Mouse (Mus musculus): ENCODE data around the gene Rcc1l. TPM values are rescaled to one million over a fixed set of nuclear protein-coding genes. Genes with fewer than 3 reads are reported as not detected.
A peak's percentile ranks its signal among the peaks of the same experiment; 100 is the strongest.

The Rcc1l gene
- polyA plus RNA-seq, 1 experiment = 18.0 TPM

DNA sequence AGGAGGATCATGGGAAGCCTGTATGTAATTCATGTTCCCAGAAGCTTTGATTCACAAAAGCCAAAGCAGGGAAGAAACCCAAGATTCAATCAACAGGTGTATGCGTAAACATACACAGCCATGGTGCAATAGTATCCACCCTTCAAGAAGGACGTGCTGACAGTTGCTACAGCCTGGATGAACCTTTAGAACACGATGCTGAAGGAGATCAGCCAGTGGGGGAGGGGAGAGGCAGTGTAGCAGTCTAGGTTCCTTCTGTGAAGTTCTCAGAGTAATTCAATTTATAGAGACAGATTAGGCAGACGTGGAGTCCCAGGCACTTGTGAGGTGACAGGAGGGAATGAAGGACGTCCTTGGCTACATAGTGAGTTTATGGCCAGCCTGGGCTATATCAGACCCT, 61.6 kb downstream of the Rcc1l start:
- no peaks in the 10 kb centered on the region for H3K4me1 ChIP-seq (replicated peaks; ENCODE audit: control insufficient read depth, insufficient read depth, low read length)
- H3K27me3 ChIP-seq (ENCODE audit: control insufficient read depth, insufficient read depth, low read length) = no peaks in the 10 kb centered on the region
- DNase-seq = no peak
- H3K27ac ChIP-seq (ENCODE audit: control insufficient read depth, insufficient read depth, low read length) = no peak overlapping the region
- no peaks in the 10 kb centered on the region for H3K36me3 ChIP-seq (ENCODE audit: control insufficient read depth, insufficient read depth, low read length)
- 92% methylated on average over 5 of the region's 5 CpGs for WGBS
- TF ChIP-seq CTCF (IDR thresholded peaks at IDR 0.05; ENCODE audit: borderline replicate concordance, control insufficient read depth, extremely low read depth, insufficient read depth, low read length, poor library complexity) = no peak
- no peak for TF ChIP-seq POLR2A (IDR thresholded peaks at IDR 0.05; ENCODE audit: control insufficient read depth, extremely low read depth, insufficient read depth, low read length, poor library complexity)
- no peak overlapping the region for H3K4me3 ChIP-seq (ENCODE audit: control insufficient read depth, insufficient read depth, low read length)

DNA sequence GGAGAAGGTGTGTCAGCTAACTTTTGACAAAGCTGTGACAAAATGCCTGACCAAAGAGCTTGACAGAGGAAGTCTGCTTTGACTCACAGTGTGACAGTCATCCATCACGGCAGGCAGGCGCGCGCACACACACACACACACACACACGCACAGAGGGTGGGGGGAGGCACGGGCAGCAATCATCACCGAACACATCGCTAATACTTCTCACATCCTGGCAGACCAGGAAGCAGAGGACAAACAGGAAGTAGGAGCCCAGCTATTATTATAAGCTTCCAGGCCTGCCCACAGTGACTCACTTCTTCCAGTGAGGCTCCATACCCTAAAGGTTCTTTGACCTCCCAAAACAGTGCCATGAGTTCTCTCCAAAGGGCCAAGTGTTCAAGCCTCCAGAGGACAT, 70.7 kb downstream of the Rcc1l start:
- Histone ChIP-seq H3K4me1 (replicated peaks; ENCODE audit: control insufficient read depth, insufficient read depth, low read length) (no peaks in the 10 kb centered on the region), H3K27ac (ENCODE audit: control insufficient read depth, insufficient read depth, low read length) (no peak overlapping the region), H3K4me3 (ENCODE audit: control insufficient read depth, insufficient read depth, low read length) (no peak overlapping the region), H3K27me3 (ENCODE audit: control insufficient read depth, insufficient read depth, low read length) (no peaks in the 10 kb centered on the region), H3K36me3 (ENCODE audit: control insufficient read depth, insufficient read depth, low read length) (no peaks in the 10 kb centered on the region)
- DNase-seq = no peak
- no peak for TF ChIP-seq CTCF (IDR thresholded peaks at IDR 0.05; ENCODE audit: borderline replicate concordance, control insufficient read depth, extremely low read depth, insufficient read depth, low read length, poor library complexity)
- TF ChIP-seq POLR2A (IDR thresholded peaks at IDR 0.05; ENCODE audit: control insufficient read depth, extremely low read depth, insufficient read depth, low read length, poor library complexity) = no peak
- WGBS = 94% methylated on average over 8 of the region's 8 CpGs

DNA sequence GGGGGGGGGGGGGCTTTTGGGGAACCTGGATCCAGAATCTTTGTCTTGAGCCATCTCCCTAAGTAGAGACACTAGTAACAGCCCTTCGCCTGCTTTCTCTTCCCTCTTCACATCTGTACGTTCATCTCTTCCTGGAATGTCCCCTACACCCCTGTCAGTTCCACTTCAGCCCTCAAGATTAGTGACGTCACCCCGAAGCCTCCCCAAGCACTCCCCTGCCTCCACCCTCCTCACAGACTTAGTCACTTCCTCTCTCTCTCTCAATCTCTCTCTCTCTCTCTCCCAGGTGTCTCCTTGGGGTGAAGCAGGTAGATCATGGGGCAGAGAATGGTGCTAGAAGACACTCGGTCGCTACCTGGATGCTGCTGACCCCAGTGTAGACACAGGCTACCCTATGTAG, 73.9 kb downstream of the Rcc1l start:
- H3K36me3 ChIP-seq (ENCODE audit: control insufficient read depth, insufficient read depth, low read length) = no peaks in the 10 kb centered on the region
- DNase-seq = no peak
- H3K27me3 ChIP-seq (ENCODE audit: control insufficient read depth, insufficient read depth, low read length) = no peaks in the 10 kb centered on the region
- no peak overlapping the region for H3K4me3 ChIP-seq (ENCODE audit: control insufficient read depth, insufficient read depth, low read length)
- WGBS = 53% methylated on average over 6 of the region's 6 CpGs
- TF ChIP-seq CTCF (IDR thresholded peaks at IDR 0.05; ENCODE audit: borderline replicate concordance, control insufficient read depth, extremely low read depth, insufficient read depth, low read length, poor library complexity) (no peak), POLR2A (IDR thresholded peaks at IDR 0.05; ENCODE audit: control insufficient read depth, extremely low read depth, insufficient read depth, low read length, poor library complexity) (no peak)
- H3K4me1 ChIP-seq (replicated peaks; ENCODE audit: control insufficient read depth, insufficient read depth, low read length) = peaks cover 5% of the 10 kb centered on the region; the same call in 1 of the 2 replicates
- H3K27ac ChIP-seq (ENCODE audit: control insufficient read depth, insufficient read depth, low read length) = no peak overlapping the region

DNA sequence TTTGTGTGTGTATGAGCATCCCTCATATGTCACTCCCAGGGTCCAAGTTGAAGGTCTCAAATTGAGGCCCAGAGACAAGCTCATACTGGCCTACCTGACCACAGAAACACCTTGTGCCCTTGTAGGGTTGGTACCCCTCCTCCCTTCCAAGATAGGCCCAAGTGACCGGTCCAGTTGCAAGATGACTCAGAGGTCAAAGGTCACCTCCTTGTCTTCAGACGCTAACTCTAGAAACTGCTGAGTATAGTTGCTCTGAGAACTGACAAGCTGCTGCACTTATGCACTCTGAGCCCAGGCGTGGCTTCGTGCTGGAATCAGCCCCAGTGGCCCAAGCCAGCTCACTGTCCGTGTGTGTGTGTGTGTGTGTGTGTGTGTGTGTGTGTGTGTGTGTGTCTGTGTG, 74.7 kb downstream of the Rcc1l start:
- H3K27me3 ChIP-seq (ENCODE audit: control insufficient read depth, insufficient read depth, low read length) = no peaks in the 10 kb centered on the region
- 93% methylated on average over 5 of the region's 5 CpGs for WGBS
- peaks cover 5% of the 10 kb centered on the region; the same call in 1 of the 2 replicates for H3K4me1 ChIP-seq (replicated peaks; ENCODE audit: control insufficient read depth, insufficient read depth, low read length)
- H3K27ac ChIP-seq (ENCODE audit: control insufficient read depth, insufficient read depth, low read length) = no peak overlapping the region
- H3K36me3 ChIP-seq (ENCODE audit: control insufficient read depth, insufficient read depth, low read length) = no peaks in the 10 kb centered on the region
- H3K4me3 ChIP-seq (ENCODE audit: control insufficient read depth, insufficient read depth, low read length) = no peak overlapping the region
- no peak for DNase-seq
- no peak for TF ChIP-seq CTCF (IDR thresholded peaks at IDR 0.05; ENCODE audit: borderline replicate concordance, control insufficient read depth, extremely low read depth, insufficient read depth, low read length, poor library complexity)
- no peak for TF ChIP-seq POLR2A (IDR thresholded peaks at IDR 0.05; ENCODE audit: control insufficient read depth, extremely low read depth, insufficient read depth, low read length, poor library complexity)

DNA sequence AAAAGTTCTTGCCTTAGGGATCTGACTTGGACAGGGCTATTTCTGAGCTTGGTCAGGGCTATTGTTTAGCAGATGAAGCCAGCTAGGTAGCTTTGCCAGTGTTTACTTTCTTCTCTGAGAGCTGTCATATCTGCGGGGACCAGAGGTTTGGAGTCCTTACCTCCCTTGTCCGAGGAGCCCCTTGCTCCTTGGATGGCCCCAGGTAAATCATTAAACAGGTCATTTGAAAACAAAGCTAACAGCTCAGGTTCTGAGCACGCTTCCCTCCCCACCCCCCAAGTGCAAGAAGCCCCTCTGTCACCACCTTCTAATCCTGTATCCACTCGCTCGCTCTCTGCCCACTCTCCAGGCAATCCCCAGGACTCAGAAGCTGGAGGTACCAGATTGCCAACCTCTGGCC, 75.3 kb downstream of the Rcc1l start:
- TF ChIP-seq POLR2A (IDR thresholded peaks at IDR 0.05; ENCODE audit: control insufficient read depth, extremely low read depth, insufficient read depth, low read length, poor library complexity) = no peak
- no peak for TF ChIP-seq CTCF (IDR thresholded peaks at IDR 0.05; ENCODE audit: borderline replicate concordance, control insufficient read depth, extremely low read depth, insufficient read depth, low read length, poor library complexity)
- H3K36me3 ChIP-seq (ENCODE audit: control insufficient read depth, insufficient read depth, low read length) = no peaks in the 10 kb centered on the region
- peaks cover 5% of the 10 kb centered on the region; the same call in 1 of the 2 replicates for H3K4me1 ChIP-seq (replicated peaks; ENCODE audit: control insufficient read depth, insufficient read depth, low read length)
- DNase-seq = no peak
- no peaks in the 10 kb centered on the region for H3K27me3 ChIP-seq (ENCODE audit: control insufficient read depth, insufficient read depth, low read length)
- 97% methylated on average over 5 of the region's 5 CpGs for WGBS
- no peak overlapping the region for H3K27ac ChIP-seq (ENCODE audit: control insufficient read depth, insufficient read depth, low read length)
- H3K4me3 ChIP-seq (ENCODE audit: control insufficient read depth, insufficient read depth, low read length) = no peak overlapping the region

DNA sequence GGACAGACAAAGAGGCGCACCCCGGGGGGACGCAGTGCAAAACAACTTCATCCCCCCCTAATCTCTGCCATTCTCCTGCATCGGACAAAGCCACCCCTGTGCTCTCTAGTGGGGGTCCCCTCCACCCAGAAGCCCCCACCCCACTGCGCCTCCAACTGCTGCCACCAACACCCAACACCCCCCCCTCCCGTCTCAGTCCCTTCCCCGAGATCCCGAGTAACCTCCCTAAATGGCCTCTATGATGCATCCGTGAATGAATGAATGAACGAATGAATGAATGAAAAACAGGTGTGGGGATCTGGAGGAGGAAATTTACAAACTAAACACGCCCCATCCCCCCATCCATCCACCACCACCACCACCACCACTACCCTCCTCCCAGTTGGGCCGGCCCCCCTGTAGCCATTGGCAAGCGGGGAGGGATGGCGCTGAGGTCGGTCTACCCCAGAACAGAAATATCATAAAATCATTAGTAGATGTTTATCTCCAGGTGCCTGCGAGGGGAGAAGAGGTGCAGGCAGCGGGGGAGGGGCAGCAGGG, 76.3 kb downstream of the Rcc1l start:
- 12% methylated on average over 17 of the region's 17 CpGs for WGBS
- H3K4me3 ChIP-seq (ENCODE audit: control insufficient read depth, insufficient read depth, low read length) = 0 out of 2 replicates have a peak overlapping the region, but pooled peaks have one; percentile 3
- no peaks in the 10 kb centered on the region for H3K27me3 ChIP-seq (ENCODE audit: control insufficient read depth, insufficient read depth, low read length)
- no peaks in the 10 kb centered on the region for H3K36me3 ChIP-seq (ENCODE audit: control insufficient read depth, insufficient read depth, low read length)
- H3K4me1 ChIP-seq (replicated peaks; ENCODE audit: control insufficient read depth, insufficient read depth, low read length) = peaks cover 5% of the 10 kb centered on the region; the same call in 1 of the 2 replicates
- no peak overlapping the region for H3K27ac ChIP-seq (ENCODE audit: control insufficient read depth, insufficient read depth, low read length)
- TF ChIP-seq POLR2A (IDR thresholded peaks at IDR 0.05; ENCODE audit: control insufficient read depth, extremely low read depth, insufficient read depth, low read length, poor library complexity) = no peak
- TF ChIP-seq CTCF (IDR thresholded peaks at IDR 0.05; ENCODE audit: borderline replicate concordance, control insufficient read depth, extremely low read depth, insufficient read depth, low read length, poor library complexity) = no peak
- peak; percentile 31 for DNase-seq

All from thymus, adult 2 months (tissue).